Mouse (Mus musculus) bone marrow, adult 2 months (tissue): ENCODE measurements around the gene Gm49342.

ENCODE experiments used
- CTCF ChIP-seq: fragments of 200-500 bp; IDR thresholded peaks from 2 replicates; pipeline ENCODE4 v1.5.1; 2011; ENCODE audit warnings: low read length, control low read depth; ENCODE audit not compliant: control insufficient read depth, insufficient read depth
- POLR2A ChIP-seq: fragments of 200-500 bp; IDR thresholded peaks from 2 replicates; pipeline ENCODE4 v1.6.1; 2011; ENCODE audit warnings: low read depth, mild to moderate bottlenecking, control low read depth, low read length, borderline replicate concordance; ENCODE audit not compliant: control insufficient read depth

GRCm38 (mm10) chr14:50997999-50998666 is 53.8 kb downstream of the Gm49342 start:
- no peak for TF ChIP-seq POLR2A
- no peak for TF ChIP-seq CTCF
